Mouse (Mus musculus): Measurements from ENCODE around the gene Cep57.

Gene Cep57

GRCm38 (mm10) chr9:13826832-13827405, at the start of gene Cep57:
Cep57 (minus strand) TSS chr9:13827107.
- peak; percentile 95 for DNase-seq (ENCODE audit: low read depth)

GRCm38 (mm10) chr9:13875340-13875739, 48.4 kb upstream of the Cep57 start:
- no peak for DNase-seq (ENCODE audit: low read depth)

GRCm38 (mm10) chr9:13874359-13874758, 47.5 kb upstream of the Cep57 start:
- DNase-seq (ENCODE audit: low read depth) = no peak

- DNase-seq (ENCODE audit: low read depth) = no peak
Measured at GRCm38 (mm10) chr9:13871631-13872030, 44.7 kb upstream of the Cep57 start.

GRCm38 (mm10) chr9:13867646-13868045, 40.7 kb upstream of the Cep57 start:
- no peak for DNase-seq (ENCODE audit: low read depth)

- no peak for DNase-seq (ENCODE audit: low read depth)
Measured at GRCm38 (mm10) chr9:13856777-13857176, 29.9 kb upstream of the Cep57 start.

- DNase-seq (ENCODE audit: low read depth) = no peak
Measured at GRCm38 (mm10) chr9:13856247-13856646, 29.3 kb upstream of the Cep57 start.

- DNase-seq (ENCODE audit: low read depth) = no peak
Measured at GRCm38 (mm10) chr9:13853876-13854275, 27.0 kb upstream of the Cep57 start.

- peak; percentile 26 for DNase-seq (ENCODE audit: low read depth)
Measured at GRCm38 (mm10) chr9:13848481-13849480, 21.9 kb upstream of the Cep57 start.

GRCm38 (mm10) chr9:13847591-13847990, 20.7 kb upstream of the Cep57 start:
- no peak for DNase-seq (ENCODE audit: low read depth)

- DNase-seq (ENCODE audit: low read depth) = no peak
Measured at GRCm38 (mm10) chr9:13836726-13837125, 9.8 kb upstream of the Cep57 start.

GRCm38 (mm10) chr9:13835256-13835655, 8.3 kb upstream of the Cep57 start:
- no peak for DNase-seq (ENCODE audit: low read depth)

GRCm38 (mm10) chr9:13828087-13828441, 1.2 kb upstream of the Cep57 start:
- DNase-seq (ENCODE audit: low read depth) = no peak

GRCm38 (mm10) chr9:13827406-13828086, 639 bp upstream of the Cep57 start, which contains the start of gene Fam76b:
Fam76b (plus strand) TSS chr9:13827716.
- peak; percentile 99 for DNase-seq (ENCODE audit: low read depth)

GRCm38 (mm10) chr9:13826391-13826805, 509 bp downstream of the Cep57 start:
- peak; percentile 29 for DNase-seq (ENCODE audit: low read depth)

GRCm38 (mm10) chr9:13825896-13826295, 1.0 kb downstream of the Cep57 start:
- DNase-seq (ENCODE audit: low read depth) = no peak

GRCm38 (mm10) chr9:13820774-13821173, 6.1 kb downstream of the Cep57 start:
- no peak for DNase-seq (ENCODE audit: low read depth)

- no peak for DNase-seq (ENCODE audit: low read depth)
Measured at GRCm38 (mm10) chr9:13818369-13818768, 8.5 kb downstream of the Cep57 start.

GRCm38 (mm10) chr9:13809937-13810336, 17.0 kb downstream of the Cep57 start:
- no peak for DNase-seq (ENCODE audit: low read depth)

- DNase-seq (ENCODE audit: low read depth) = no peak
Measured at GRCm38 (mm10) chr9:13807657-13808056, 19.2 kb downstream of the Cep57 start.

- DNase-seq (ENCODE audit: low read depth) = no peak
Measured at GRCm38 (mm10) chr9:13806854-13807253, 20.1 kb downstream of the Cep57 start.

- no peak for DNase-seq (ENCODE audit: low read depth)
Measured at GRCm38 (mm10) chr9:13804480-13804879, 22.4 kb downstream of the Cep57 start.

- DNase-seq (ENCODE audit: low read depth) = no peak
Measured at GRCm38 (mm10) chr9:13794756-13795155, 32.2 kb downstream of the Cep57 start.

All from c-Kit-positive CD71-negative TER-119-negative erythroid progenitor cells, embryonic 14.5 days (primary cell).